Mouse (Mus musculus) CH12.LX (cell line): Measurements from ENCODE around the gene Adgrg6. TPM values are rescaled to one million over a fixed set of nuclear protein-coding genes. Genes with fewer than 3 reads are reported as not detected.

ENCODE experiments used
- DNase-seq: peaks from one replicate; pipeline ENCODE4 v3.0.0-alpha.2; 2013; ENCODE audit errors: extremely low read depth
- H3K27ac ChIP-seq: 2 replicates; pipeline ENCODE4 v1.5.1; 2012; ENCODE audit warnings: low read depth, mild to moderate bottlenecking, control low read depth, moderate library complexity; ENCODE audit not compliant: insufficient read depth
- H3K27me3 ChIP-seq: replicated peaks from 2 replicates; pipeline ENCODE3; 2012; ENCODE audit warnings: inconsistent platforms
- H3K36me3 ChIP-seq, 2 experiments: replicated peaks in 1 of 2; 2 replicates each; pipeline versions ENCODE3 to v1.6.1; 2012; ENCODE audit warnings: inconsistent platforms in 1 of 2, low read length in 1 of 2, mild to moderate bottlenecking in 1 of 2, mixed read lengths in 1 of 2, moderate library complexity in 1 of 2; ENCODE audit not compliant: control insufficient read depth in 1 of 2, insufficient read depth in 1 of 2
- H3K4me1 ChIP-seq, 2 experiments: 2 replicates each; pipeline ENCODE4 v1.6.1; 2012; ENCODE audit warnings: inconsistent platforms in 1 of 2, moderate library complexity in 1 of 2; ENCODE audit not compliant: insufficient read depth in 2 of 2, control insufficient read depth in 1 of 2
- H3K4me2 ChIP-seq: 2 replicates; pipeline ENCODE4 v1.6.1; 2012; ENCODE audit warnings: low read depth, mild to moderate bottlenecking, control low read depth; ENCODE audit not compliant: poor library complexity, insufficient read depth, severe bottlenecking
- H3K4me3 ChIP-seq, 3 experiments: fragments of 150-350 bp in 1 of 3; sonication (generic) in 1 of 3; replicated peaks in 1 of 3; 2 replicates each; pipeline versions ENCODE3 to v1.5.1; 2011 to 2012; ENCODE audit warnings: low read depth in 2 of 3, low read length in 2 of 3, mild to moderate bottlenecking in 2 of 3, moderate library complexity in 2 of 3, control low read depth in 1 of 3, improper control_type of control experiment in 1 of 3, inconsistent platforms in 1 of 3, mixed read lengths in 1 of 3; ENCODE audit not compliant: poor library complexity in 1 of 3
- H3K79me2 ChIP-seq: replicated peaks from 2 replicates; pipeline ENCODE4 v1.6.1; 2012; ENCODE audit warnings: mild to moderate bottlenecking, moderate library complexity; ENCODE audit not compliant: control insufficient read depth, poor library complexity, insufficient read depth, severe bottlenecking; ENCODE audit errors: extremely low read depth
- H3K9ac ChIP-seq: 2 replicates; pipeline ENCODE4 v1.6.1; 2012; ENCODE audit warnings: low read depth, mild to moderate bottlenecking, control low read depth, moderate library complexity; ENCODE audit not compliant: insufficient read depth
- H3K9me3 ChIP-seq: replicated peaks from 2 replicates; pipeline ENCODE3; 2012; ENCODE audit warnings: low read length, inconsistent platforms, mixed read lengths
- E2F4 ChIP-seq: IDR thresholded peaks from 2 replicates; pipeline ENCODE4 v1.6.1; 2011; ENCODE audit warnings: low read depth, low read length, improper control_type of control experiment; ENCODE audit not compliant: insufficient replicate concordance
- ELF1 ChIP-seq: IDR thresholded peaks from 2 replicates; pipeline ENCODE4 v1.6.1; 2014; ENCODE audit warnings: low read depth, mild to moderate bottlenecking, inconsistent platforms, low read length, improper control_type of control experiment
- JUN ChIP-seq: IDR thresholded peaks from 2 replicates; pipeline ENCODE4 v1.6.1; 2011; ENCODE audit warnings: low read depth, mild to moderate bottlenecking, low read length, improper control_type of control experiment, moderate library complexity; ENCODE audit not compliant: insufficient read depth
- MAX ChIP-seq: IDR thresholded peaks from 2 replicates; pipeline ENCODE4 v1.6.1; 2011; ENCODE audit warnings: low read length, improper control_type of control experiment
- MEF2A ChIP-seq: IDR thresholded peaks from 2 replicates; pipeline ENCODE4 v1.6.1; 2014; ENCODE audit warnings: low read depth, mild to moderate bottlenecking, inconsistent platforms, low read length, improper control_type of control experiment, borderline replicate concordance
- MXI1 ChIP-seq: IDR thresholded peaks from 2 replicates; pipeline ENCODE4 v1.6.1; 2011; ENCODE audit warnings: mild to moderate bottlenecking, low read depth, low read length, improper control_type of control experiment
- MYC ChIP-seq: IDR thresholded peaks from 2 replicates; pipeline ENCODE4 v1.6.1; 2011; ENCODE audit warnings: low read depth, mild to moderate bottlenecking, improper control_type of control experiment, low read length
- RCOR1 ChIP-seq: conservative IDR thresholded peaks from 2 replicates; pipeline ENCODE4 v1.6.1; 2012; ENCODE audit warnings: low read depth, mild to moderate bottlenecking, inconsistent platforms, low read length, improper control_type of control experiment
- ZC3H11A ChIP-seq: IDR thresholded peaks from 2 replicates; pipeline ENCODE4 v1.6.1; 2012; ENCODE audit warnings: low read depth, mild to moderate bottlenecking, inconsistent platforms, low read length, improper control_type of control experiment
- ZKSCAN1 ChIP-seq: IDR thresholded peaks from 2 replicates; pipeline ENCODE4 v1.6.1; 2012; ENCODE audit warnings: low read depth, inconsistent platforms, low read length, improper control_type of control experiment, borderline replicate concordance
- ZMIZ1 ChIP-seq: IDR thresholded peaks from 2 replicates; pipeline ENCODE4 v1.6.1; 2012; ENCODE audit warnings: low read depth, mild to moderate bottlenecking, inconsistent platforms, low read length, improper control_type of control experiment
- ZNF384 ChIP-seq: IDR thresholded peaks from 2 replicates; pipeline ENCODE4 v1.6.1; 2012; ENCODE audit warnings: low read depth, low read length, improper control_type of control experiment, inconsistent platforms
- dilution Hi-C: fragments of 300-500 bp; cut with MboI; formaldehyde crosslinking; loops from 2 replicates; pipeline ENCODE4 v1.14.3; 2020; ENCODE audit warnings: low sequenced_read_pairs; ENCODE audit not compliant: extremely low pct_unique_long_range_greater_than_20kb, extremely low pct_ligation_motif_present
- in situ Hi-C: fragments of 300-500 bp; cut with MboI; formaldehyde crosslinking; loops from 3 replicates; pipeline ENCODE4 v1.14.3; 2019; ENCODE audit warnings: low sequenced_read_pairs, low pct_ligation_motif_present, low pct_unique_long_range_greater_than_20kb, mixed read lengths
- polyA plus RNA-seq: library from polyadenylated mRNA; unstranded; fragments of >175 nt; gene quantifications from 2 replicates; pipeline ENCODE4 v1.2.1, GENCODE M21; 2012; ENCODE audit warnings: low read depth; ENCODE audit not compliant: insufficient read length
- total RNA-seq, 2 experiments: library from RNA; depleted of rRNA; stranded (reverse); fragments of 300-350 nt in 1 of 2; fragments of >200 nt in 1 of 2; gene quantifications; 2 replicates each; pipeline ENCODE4 v1.2.3; 2012 to 2014

Adgrg6 gene
- total and polyA plus RNA-seq, 3 experiments: not detected

GRCm38 (mm10) chr10:14583496-14583895, 38.0 kb upstream of the Adgrg6 start:
- Histone ChIP-seq H3K79me2 (no peaks in the 10 kb centered on the region), H3K36me3 (no peaks in the 10 kb centered on the region), H3K27ac (no peak overlapping the region), H3K9me3 (no peaks in the 10 kb centered on the region), H3K4me1 (no peaks in the 10 kb centered on the region), H3K4me3 (no peak overlapping the region), H3K9ac (no peak overlapping the region), H3K4me2 (no peak overlapping the region), H3K27me3 (no peaks in the 10 kb centered on the region)
- in situ Hi-C loops: no loop called here
- dilution Hi-C loops: no loop called here
- TF ChIP-seq MEF2A (no peak), JUN (no peak), ZMIZ1 (no peak), ZC3H11A (no peak), ZKSCAN1 (no peak), E2F4 (no peak)
- no peak for DNase-seq

GRCm38 (mm10) chr10:14574255-14574654, 28.8 kb upstream of the Adgrg6 start:
- dilution Hi-C loops: no loop called here

DNA sequence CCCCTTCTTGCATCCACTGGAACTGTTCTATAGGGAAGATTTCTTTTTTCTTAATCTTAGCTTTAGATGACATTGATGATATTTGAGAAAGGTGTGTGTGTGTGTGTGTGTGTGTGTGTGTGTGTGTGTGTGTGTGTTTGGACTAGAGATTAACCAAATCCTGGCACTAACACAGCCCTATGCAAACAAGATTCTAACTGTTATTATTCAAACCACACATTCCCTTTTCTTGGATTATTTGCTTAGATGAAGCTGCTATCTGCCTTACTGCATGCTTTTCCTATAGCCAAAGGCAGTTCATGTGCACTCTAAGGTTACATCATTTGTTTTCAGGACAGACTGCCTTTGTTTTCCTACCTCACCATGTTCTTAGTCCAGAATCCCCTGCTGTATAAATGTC, 25.7 kb upstream of the Adgrg6 start:
- H3K36me3 ChIP-seq: no peaks in the 10 kb centered on the region
- H3K4me2 ChIP-seq: no peak overlapping the region
- no peak overlapping the region for H3K27ac ChIP-seq
- dilution Hi-C loops: no loop called here
- in situ Hi-C loops: no loop called here
- no peaks in the 10 kb centered on the region for H3K27me3 ChIP-seq
- no peaks in the 10 kb centered on the region for H3K9me3 ChIP-seq
- H3K4me3 ChIP-seq: no peak overlapping the region
- H3K4me1 ChIP-seq: no peaks in the 10 kb centered on the region
- TF ChIP-seq MEF2A (no peak), ZMIZ1 (no peak), MAX (no peak), RCOR1 (no peak)
- H3K79me2 ChIP-seq: no peaks in the 10 kb centered on the region
- H3K9ac ChIP-seq: no peak overlapping the region
- DNase-seq: no peak

More at GRCm38 (mm10) chr10:14574255-14574654, 28.8 kb upstream of the Adgrg6 start:
- no peak for DNase-seq
- in situ Hi-C loops: no loop called here
- no peaks in the 10 kb centered on the region for H3K79me2 ChIP-seq
- no peak overlapping the region for H3K4me2 ChIP-seq
- no peaks in the 10 kb centered on the region for H3K27me3 ChIP-seq
- no peaks in the 10 kb centered on the region for H3K36me3 ChIP-seq
- no peaks in the 10 kb centered on the region for H3K4me1 ChIP-seq
- no peak overlapping the region for H3K27ac ChIP-seq
- H3K9ac ChIP-seq: no peak overlapping the region
- TF ChIP-seq MYC (no peak), ELF1 (no peak), ZNF384 (no peak), MXI1 (no peak)
- no peaks in the 10 kb centered on the region for H3K9me3 ChIP-seq
- no peak overlapping the region for H3K4me3 ChIP-seq
